Mouse (Mus musculus): ENCODE results near the gene Adgre5.

- TF ChIP-seq CTCF (IDR thresholded peaks at IDR 0.05; ENCODE audit: low read depth) = no peak
- TF ChIP-seq EP300 (IDR thresholded peaks at IDR 0.05; ENCODE audit: low read depth) = no peak
These were observed 42.9 kb downstream of the Adgre5 start for GRCm38 (mm10) chr8:83698291-83698660.

Measured in heart, postnatal 0 days (tissue).